Mouse (Mus musculus) forebrain, postnatal 0 days (tissue): ENCODE data around the gene Ptp4a2. TPM values are rescaled to one million over a fixed set of nuclear protein-coding genes. Genes with fewer than 3 reads are reported as not detected.
"Not testable (repeated sequence)": the region's sequence is repeated elsewhere in the genome, so short reads cannot be mapped to it uniquely, and the experiment has no call there.

Source experiments
- ATAC-seq: fragments of 200-750 bp; cut with Nextera tagmentation; 2 replicates; pipeline ENCODE4 v1.8.0; 2017; ENCODE audit warnings: mild to moderate bottlenecking, moderate library complexity
- DNase-seq: peaks from one replicate; pipeline ENCODE4 v3.0.0-alpha.2; 2015
- H3K27ac ChIP-seq: fragments of 300-500 bp; sonication (generic); 2 replicates; pipeline ENCODE4 v1.5.1; 2014; ENCODE audit warnings: low read depth, mild to moderate bottlenecking, antibody characterized with exemption, low read length, moderate library complexity, mixed read lengths
- H3K27me3 ChIP-seq: fragments of 300-500 bp; sonication (generic); 2 replicates; pipeline ENCODE4 v1.6.1; 2014; ENCODE audit warnings: mild to moderate bottlenecking, low read length, mixed read lengths; ENCODE audit not compliant: insufficient read depth
- H3K36me3 ChIP-seq: fragments of 300-500 bp; sonication (generic); 2 replicates; pipeline ENCODE4 v1.6.1; 2014; ENCODE audit warnings: mild to moderate bottlenecking, moderate library complexity; ENCODE audit not compliant: insufficient read depth
- H3K4me1 ChIP-seq: fragments of 300-500 bp; sonication (generic); 2 replicates; pipeline ENCODE4 v1.6.1; 2014; ENCODE audit warnings: antibody characterized with exemption; ENCODE audit not compliant: insufficient read depth
- H3K4me2 ChIP-seq: fragments of 300-500 bp; sonication (generic); 2 replicates; pipeline ENCODE4 v1.6.1; 2014; ENCODE audit warnings: low read depth, mild to moderate bottlenecking, moderate library complexity
- H3K4me3 ChIP-seq: fragments of 300-500 bp; sonication (generic); 2 replicates; pipeline ENCODE4 v1.5.1; 2014; ENCODE audit warnings: low read depth, low read length, mixed read lengths
- H3K9ac ChIP-seq: fragments of 300-500 bp; sonication (generic); 2 replicates; pipeline ENCODE4 v1.6.1; 2014; ENCODE audit warnings: mild to moderate bottlenecking
- H3K9me3 ChIP-seq: fragments of 300-500 bp; sonication (generic); 2 replicates; pipeline ENCODE4 v1.6.1; 2016; ENCODE audit warnings: low read length
- CTCF ChIP-seq: sonication (generic); IDR thresholded peaks from 2 replicates; pipeline ENCODE4 v1.5.1; 2016; ENCODE audit warnings: antibody characterized with exemption, control low read depth, low read depth
- WGBS: fragments of 180-500 bp; shearing (Covaris S2); extraction: QIAGEN DNeasy Blood & Tissue Kit; methylation state at CpG from one replicate; pipeline ENCODE4 v1.1.7; 2014; 5-methylcytosine and 5-hydroxymethylcytosine counted together
- microRNA-seq, 2 experiments: library from miRNA; unstranded; fragments of <30 nt; microRNA quantifications; one replicate each; pipeline ENCODE4; 2016
- polyA plus RNA-seq: library from polyadenylated mRNA; unstranded; fragments of >200 nt; fragmentation: Nextera tagmentation; extraction: Ambion mirVana; gene quantifications from 2 replicates; pipeline ENCODE4 v1.2.1, GENCODE M21; 2015
- total RNA-seq: library from RNA; depleted of rRNA; stranded (reverse); fragments of >200 nt; gene quantifications from 2 replicates; pipeline ENCODE4 v1.2.3, GENCODE M21; 2014; rRNA removed

Gene Ptp4a2
- total and polyA plus RNA-seq, 2 experiments from 2014 or later: 131 to 270 TPM

DNA sequence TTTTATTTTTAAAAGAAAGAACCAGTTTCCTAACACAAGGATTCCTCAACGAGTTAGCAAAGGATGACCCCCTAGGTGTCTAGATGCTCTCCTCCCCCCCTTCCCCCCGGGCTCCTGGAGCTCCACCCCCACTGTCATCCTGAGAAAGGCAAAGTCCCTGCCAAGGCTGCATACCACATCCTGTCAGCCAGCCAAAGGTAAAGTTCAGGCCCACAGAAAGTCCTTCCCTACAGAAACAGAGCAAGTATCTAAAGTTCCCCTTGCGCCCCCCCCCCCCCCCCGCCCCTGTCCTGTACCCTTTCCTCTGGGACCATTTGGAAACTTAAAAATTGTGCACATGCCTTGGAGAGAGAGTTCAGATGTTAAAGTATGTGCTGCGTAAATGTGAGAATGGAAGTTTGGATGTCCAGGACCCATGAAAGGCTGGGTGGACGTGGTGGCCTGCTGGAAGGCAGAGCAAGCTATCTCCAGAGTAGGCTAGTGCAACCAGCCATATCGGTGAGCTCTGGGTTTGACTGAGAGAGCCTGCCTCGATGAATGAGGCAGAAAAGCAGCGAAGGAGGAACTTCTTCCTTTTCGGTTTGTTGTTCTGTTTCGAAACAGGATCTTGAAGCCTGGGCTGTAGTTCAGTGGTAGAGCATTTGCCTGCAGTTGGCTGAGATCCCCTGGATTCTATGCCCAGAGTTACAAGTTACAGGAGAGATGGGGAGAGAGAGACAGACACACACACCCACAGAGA, 71.7 kb downstream of the Ptp4a2 start:
- Histone ChIP-seq H3K36me3 (no peaks in the 10 kb centered on the region), H3K4me2 (peak overlapping the region; percentile 8; the same call in 1 of the 2 replicates), H3K27ac (no peak overlapping the region), H3K4me1 (peaks cover 13% of the 10 kb centered on the region; the same call in 1 of the 2 replicates), H3K4me3 (no peak overlapping the region), H3K9me3 (no peaks in the 10 kb centered on the region), H3K9ac (no peak overlapping the region), H3K27me3 (no peaks in the 10 kb centered on the region)
- WGBS: 34% methylated on average over 11 of the region's 11 CpGs
- TF ChIP-seq CTCF: no peak
- peak; percentile 31 for DNase-seq
- ATAC-seq: no peak

DNA sequence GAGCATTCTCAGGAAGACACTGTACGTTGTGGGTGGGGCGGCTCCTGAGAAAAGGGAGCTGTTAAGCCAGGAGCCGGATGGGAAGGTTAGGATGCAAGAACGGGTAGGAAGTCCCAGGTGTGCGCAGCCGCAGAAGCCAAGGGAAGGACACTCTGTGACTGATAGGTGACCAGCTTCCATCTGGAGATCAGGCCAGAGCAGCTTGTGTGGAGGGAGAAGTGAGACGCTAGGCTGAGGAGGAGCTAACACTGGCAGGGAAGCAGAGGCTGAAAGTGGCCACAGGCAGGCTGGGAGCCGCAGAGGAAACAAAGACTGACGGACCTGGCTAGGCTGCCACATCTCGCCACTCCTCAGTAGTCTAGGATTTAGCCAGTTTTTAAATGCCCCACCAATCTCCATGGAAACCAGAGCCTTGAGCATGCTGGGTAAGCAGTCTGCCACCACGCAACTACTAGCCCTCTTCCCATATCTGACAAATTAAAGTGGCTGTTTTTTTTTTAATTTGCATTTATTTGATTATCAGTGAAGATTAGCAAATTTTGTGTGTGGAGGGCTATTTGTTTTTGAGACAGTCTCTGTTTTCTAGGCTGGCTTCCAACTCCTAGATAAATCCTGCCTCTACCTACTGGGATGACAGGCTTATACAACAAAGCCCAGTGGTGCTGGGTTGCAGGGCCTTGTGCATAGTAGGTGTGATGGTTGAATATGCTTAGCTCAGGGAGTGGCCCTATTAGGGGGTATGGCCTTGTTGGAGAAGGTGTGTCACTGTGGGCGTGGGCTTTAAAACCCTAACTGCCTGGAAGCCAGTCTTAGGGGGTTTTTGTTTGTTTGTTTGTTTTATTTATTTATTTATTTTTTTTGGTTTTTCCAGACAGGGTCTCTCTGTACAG, 73.3 kb downstream of the Ptp4a2 start:
- no peak for TF ChIP-seq CTCF
- H3K9me3 ChIP-seq: no peaks in the 10 kb centered on the region
- H3K4me1 ChIP-seq: peaks cover 9% of the 10 kb centered on the region; the same call in 1 of the 2 replicates
- H3K27me3 ChIP-seq: no peaks in the 10 kb centered on the region
- peak overlapping the region; percentile 16; the same call in 1 of the 2 replicates for H3K4me2 ChIP-seq
- H3K27ac ChIP-seq: peak overlapping the region; percentile 54; the same call in 1 of the 2 replicates
- no peak overlapping the region for H3K4me3 ChIP-seq
- 45% methylated on average over 12 of the region's 12 CpGs for WGBS
- no peak overlapping the region for H3K9ac ChIP-seq
- H3K36me3 ChIP-seq: no peaks in the 10 kb centered on the region
- peak; percentile 72 for DNase-seq
- ATAC-seq: peak; percentile 85

DNA sequence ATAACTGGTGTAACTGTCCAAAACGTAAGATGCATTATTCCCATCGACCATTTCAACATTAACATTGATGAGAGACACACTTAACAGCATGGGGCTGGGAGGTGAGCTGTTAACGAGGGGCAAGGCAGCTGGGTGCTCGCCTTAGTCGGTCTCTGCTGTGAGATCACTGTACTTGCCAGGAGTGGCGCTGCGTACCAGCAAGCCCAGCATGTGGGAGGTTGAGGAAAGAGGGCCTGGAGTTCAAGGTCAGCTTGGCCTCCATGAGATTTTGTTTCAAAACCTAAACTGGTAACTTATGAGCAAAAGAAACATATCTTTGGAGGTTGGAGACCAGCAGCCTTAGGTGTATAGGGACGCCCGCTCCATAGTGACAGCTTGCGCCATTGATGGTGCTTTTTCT, 78.6 kb downstream of the Ptp4a2 start:
- H3K27ac ChIP-seq: no peak overlapping the region
- no peak overlapping the region for H3K4me2 ChIP-seq
- no peak for TF ChIP-seq CTCF
- WGBS: 69% methylated on average over 10 of the region's 10 CpGs
- no peaks in the 10 kb centered on the region for H3K9me3 ChIP-seq
- peaks cover 1% of the 10 kb centered on the region; the same call in 1 of the 2 replicates for H3K4me1 ChIP-seq
- no peak overlapping the region for H3K9ac ChIP-seq
- no peak overlapping the region for H3K4me3 ChIP-seq
- DNase-seq (no peak), ATAC-seq (no peak)
- H3K27me3 ChIP-seq: no peaks in the 10 kb centered on the region
- no peaks in the 10 kb centered on the region for H3K36me3 ChIP-seq

DNA sequence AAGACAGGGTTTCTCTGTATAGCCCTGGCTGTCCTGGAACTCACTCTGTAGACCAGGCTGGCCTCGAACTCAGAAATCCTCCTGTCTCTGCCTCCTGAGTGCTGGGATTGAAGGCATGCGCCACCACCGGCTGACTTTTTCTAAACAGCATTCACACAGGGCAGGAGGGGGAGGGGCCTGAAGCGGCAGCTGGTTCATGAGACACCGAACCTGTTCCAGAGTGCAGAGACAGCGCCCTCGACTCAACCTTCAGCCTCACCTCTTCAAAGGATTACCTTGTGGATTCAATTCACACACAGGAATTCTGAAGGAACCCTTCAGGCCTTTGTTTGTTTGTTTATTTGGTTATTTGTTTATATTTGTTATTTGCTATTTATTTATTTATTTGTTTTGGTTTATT, 79.1 kb downstream of the Ptp4a2 start:
- H3K9ac ChIP-seq: no peak overlapping the region
- no peak for TF ChIP-seq CTCF
- WGBS: 84% methylated on average over 7 of the region's 7 CpGs
- H3K36me3 ChIP-seq: no peaks in the 10 kb centered on the region
- no peaks in the 10 kb centered on the region for H3K9me3 ChIP-seq
- no peaks in the 10 kb centered on the region for H3K27me3 ChIP-seq
- H3K4me1 ChIP-seq: no peaks in the 10 kb centered on the region
- H3K27ac ChIP-seq: no peak overlapping the region
- no peak overlapping the region for H3K4me2 ChIP-seq
- ATAC-seq (no peak), DNase-seq (no peak)
- no peak overlapping the region for H3K4me3 ChIP-seq

DNA sequence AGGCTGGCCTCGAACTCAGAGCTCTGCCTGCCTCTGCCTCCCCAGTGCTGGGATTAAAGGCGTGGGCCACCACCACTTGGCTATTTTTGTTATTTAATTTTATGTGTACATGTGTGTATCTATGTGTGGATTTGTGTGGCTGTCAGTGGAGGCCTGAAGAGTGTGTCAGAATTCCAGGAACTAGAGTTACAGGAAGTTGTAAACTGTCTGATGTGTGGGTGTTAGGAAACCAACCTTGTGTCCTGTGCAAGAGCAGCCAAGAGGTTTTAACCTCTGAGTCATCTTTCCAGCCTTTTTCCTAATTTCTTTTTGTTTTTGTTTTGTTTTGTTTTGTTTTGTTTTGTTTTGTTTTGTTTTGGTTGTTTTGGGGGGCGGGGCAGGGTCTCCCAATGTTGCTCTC, 83.8 kb downstream of the Ptp4a2 start:
- DNase-seq: no peak

DNA sequence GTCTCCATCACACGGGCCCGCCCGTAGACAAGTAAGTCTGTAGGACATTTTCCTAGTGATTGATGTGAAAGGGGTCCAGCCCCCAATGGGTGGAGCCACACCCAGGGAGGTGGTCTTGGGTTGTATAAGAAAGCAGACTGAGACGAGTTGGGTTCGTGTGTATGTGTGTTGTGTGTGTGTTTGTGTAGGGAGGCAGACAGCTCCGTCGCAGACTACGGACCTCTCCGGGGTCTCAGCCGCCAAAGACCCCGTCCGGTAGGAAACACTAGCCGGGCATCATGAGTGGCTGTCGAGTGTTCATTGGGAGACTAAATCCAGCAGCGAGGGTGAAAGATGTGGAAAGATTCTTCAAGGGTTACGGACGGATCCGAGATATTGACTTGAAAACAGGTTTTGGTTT, 87.8 kb downstream of the Ptp4a2 start:
- not testable (repeated sequence) for H3K4me1 ChIP-seq, ATAC-seq, H3K4me3 ChIP-seq, H3K27ac ChIP-seq, H3K36me3 ChIP-seq, H3K27me3 ChIP-seq, H3K4me2 ChIP-seq, H3K9me3 ChIP-seq, DNase-seq, H3K9ac ChIP-seq
- 97% methylated on average over 18 of the region's 18 CpGs for WGBS

More for the DNA sequence above, 83.8 kb downstream of the Ptp4a2 start:
- WGBS: 96% methylated on average over 3 of the region's 3 CpGs
- no peak overlapping the region for H3K4me3 ChIP-seq
- H3K9ac ChIP-seq: no peak overlapping the region
- no peak overlapping the region for H3K27ac ChIP-seq
- no peaks in the 10 kb centered on the region for H3K36me3 ChIP-seq
- TF ChIP-seq CTCF: no peak
- no peak overlapping the region for H3K4me2 ChIP-seq
- H3K27me3 ChIP-seq: no peaks in the 10 kb centered on the region
- ATAC-seq: no peak
- H3K9me3 ChIP-seq: no peaks in the 10 kb centered on the region
- H3K4me1 ChIP-seq: no peaks in the 10 kb centered on the region

Small RNAs within 50 kb of the gene (microRNA-seq; reads per million reads assigned to microRNA genes)
- 0 reads per million in 2 experiments for gene Gm28017

Other genes with a start within 250 kb of the Ptp4a2 start
- 13.9 and 15.3 TPM in 2 replicates for gene Lck, start 237.6 kb upstream of the Ptp4a2 start, total RNA-seq
- 14.9 and 17.0 TPM in 2 replicates for gene Lck, start 237.6 kb upstream of the Ptp4a2 start, polyA plus RNA-seq
- not detected in 2 replicates for gene Fam167b, start 232.7 kb upstream of the Ptp4a2 start, total RNA-seq
- gene Fam167b, start 232.7 kb upstream of the Ptp4a2 start, polyA plus RNA-seq: 0.23 TPM in 1 of 2 replicates, not detected in the other
- 255 and 301 TPM in 2 replicates for gene Eif3i, start 210.6 kb upstream of the Ptp4a2 start, total RNA-seq
- gene Eif3i, start 210.6 kb upstream of the Ptp4a2 start, polyA plus RNA-seq: 226 and 261 TPM in 2 replicates
- 151 and 155 TPM in 2 replicates for gene Tmem234, start 210.6 kb upstream of the Ptp4a2 start, total RNA-seq
- gene Tmem234, start 210.6 kb upstream of the Ptp4a2 start, polyA plus RNA-seq: 215 and 218 TPM in 2 replicates
- 3.0 TPM in 1 of 2 replicates, not detected in the other for gene Dcdc2b, start 197.0 kb upstream of the Ptp4a2 start, total RNA-seq
- gene Dcdc2b, start 197.0 kb upstream of the Ptp4a2 start, polyA plus RNA-seq: 3.6 and 4.5 TPM in 2 replicates
- 25.9 and 31.5 TPM in 2 replicates for gene Iqcc, start 192.1 kb upstream of the Ptp4a2 start, total RNA-seq
- gene Iqcc, start 192.1 kb upstream of the Ptp4a2 start, polyA plus RNA-seq: 21.4 and 24.7 TPM in 2 replicates
- gene Ccdc28b, start 187.3 kb upstream of the Ptp4a2 start, total RNA-seq: 89.2 and 120 TPM in 2 replicates
- 144 and 146 TPM in 2 replicates for gene Ccdc28b, start 187.3 kb upstream of the Ptp4a2 start, polyA plus RNA-seq
- gene Txlna, start 170.2 kb upstream of the Ptp4a2 start, total RNA-seq: 39.1 and 45.0 TPM in 2 replicates
- gene Txlna, start 170.2 kb upstream of the Ptp4a2 start, polyA plus RNA-seq: 22.4 and 28.4 TPM in 2 replicates
- 52.8 and 60.5 TPM in 2 replicates for gene Kpna6, start 138.5 kb upstream of the Ptp4a2 start, total RNA-seq
- gene Kpna6, start 138.5 kb upstream of the Ptp4a2 start, polyA plus RNA-seq: 9.8 and 11.2 TPM in 2 replicates
- gene Tmem39b, start 114.4 kb upstream of the Ptp4a2 start, total RNA-seq: 17.2 and 23.0 TPM in 2 replicates
- gene Tmem39b, start 114.4 kb upstream of the Ptp4a2 start, polyA plus RNA-seq: 15.3 and 16.1 TPM in 2 replicates
- 108 and 128 TPM in 2 replicates for gene Khdrbs1, start 68.9 kb upstream of the Ptp4a2 start, total RNA-seq
- 90.5 and 105 TPM in 2 replicates for gene Khdrbs1, start 68.9 kb upstream of the Ptp4a2 start, polyA plus RNA-seq
- gene Spocd1, start 118.0 kb downstream of the Ptp4a2 start, total RNA-seq: not detected in 2 replicates
- 0.05 TPM in 1 of 2 replicates, not detected in the other for gene Spocd1, start 118.0 kb downstream of the Ptp4a2 start, polyA plus RNA-seq
- gene Adgrb2, start 173.7 kb downstream of the Ptp4a2 start, total RNA-seq: 195 and 216 TPM in 2 replicates
- gene Adgrb2, start 173.7 kb downstream of the Ptp4a2 start, polyA plus RNA-seq: 15.8 and 18.3 TPM in 2 replicates
- gene Col16a1, start 236.6 kb downstream of the Ptp4a2 start, total RNA-seq: 21.8 and 29.7 TPM in 2 replicates
- gene Col16a1, start 236.6 kb downstream of the Ptp4a2 start, polyA plus RNA-seq: 6.8 and 7.5 TPM in 2 replicates